Mouse (Mus musculus) lung, adult 2 months (tissue): ENCODE measurements at regions not wholly inside any gene's neighbourhood (a gene's known extent, or its start where the extent isn't known, plus 50 kb on each side); places are given as distances from the start of the nearest gene placed in this dataset.

Source experiments
- DNase-seq: peaks from one replicate; pipeline ENCODE4 v3.0.0; 2022
- H3K4me1 ChIP-seq: fragments of 200-500 bp; 2 replicates; pipeline ENCODE4 v1.6.1; 2011; ENCODE audit warnings: low read length; ENCODE audit not compliant: control insufficient read depth, insufficient read depth
- H3K4me3 ChIP-seq: fragments of 200-500 bp; replicated peaks from 2 replicates; pipeline ENCODE3; 2011; ENCODE audit warnings: low read depth, mild to moderate bottlenecking, control low read depth, low read length; ENCODE audit errors: extremely low read depth
- CTCF ChIP-seq: fragments of 200-500 bp; IDR thresholded peaks from 2 replicates; pipeline ENCODE4 v1.5.1; 2011; ENCODE audit warnings: mild to moderate bottlenecking, low read length, control low read depth; ENCODE audit not compliant: insufficient read depth
- POLR2A ChIP-seq: fragments of 200-500 bp; IDR thresholded peaks from 2 replicates; pipeline ENCODE4 v1.6.1; 2011; ENCODE audit warnings: low read depth, mild to moderate bottlenecking, control low read depth, low read length, borderline replicate concordance; ENCODE audit errors: extremely low read depth
- WGBS: fragments of 180-500 bp; shearing (Covaris S2); methylation state at CpG from one replicate; pipeline ENCODE4 v1.1.7; 2018; 5-methylcytosine and 5-hydroxymethylcytosine counted together

- no peak for TF ChIP-seq CTCF
- no peak for TF ChIP-seq POLR2A
- 75% methylated on average over 4 of the region's 4 CpGs for WGBS
These were observed 174.4 kb downstream of the Matn1 start for GRCm38 (mm10) chr4:131118586-131118985.

GRCm38 (mm10) chr4:131119621-131120020 is 175.4 kb downstream of the Matn1 start:
- no peak for TF ChIP-seq CTCF
- no peak for TF ChIP-seq POLR2A
- WGBS, result 73% methylated on average over 2 of the region's 2 CpGs
- DNase-seq, result no peak
- H3K4me1 ChIP-seq, result no peaks in the 10 kb centered on the region
- H3K4me3 ChIP-seq, result no peak overlapping the region

More at GRCm38 (mm10) chr4:131118586-131118985, 174.4 kb downstream of the Matn1 start:
- no peak overlapping the region for H3K4me3 ChIP-seq
- H3K4me1 ChIP-seq, result no peaks in the 10 kb centered on the region
- DNase-seq, result no peak

- no peaks in the 10 kb centered on the region for H3K4me1 ChIP-seq
- 80% methylated on average over 5 of the region's 5 CpGs for WGBS
- DNase-seq, result no peak
- no peak for TF ChIP-seq CTCF
- no peak for TF ChIP-seq POLR2A
- H3K4me3 ChIP-seq, result no peak overlapping the region
These were observed 176.5 kb downstream of the Matn1 start for GRCm38 (mm10) chr4:131120680-131121079.

- TF ChIP-seq POLR2A (no peak), CTCF (no peak)
- DNase-seq, result no peak
- Histone ChIP-seq H3K4me1 (no peaks in the 10 kb centered on the region), H3K4me3 (no peak overlapping the region)
- 47% methylated on average over 7 of the region's 7 CpGs for WGBS
These were observed 181.8 kb downstream of the Matn1 start for GRCm38 (mm10) chr4:131125975-131126374.

GRCm38 (mm10) chr4:131126901-131127300 is 182.7 kb downstream of the Matn1 start:
- 59% methylated on average over 6 of the region's 6 CpGs for WGBS
- no peak for DNase-seq
- H3K4me3 ChIP-seq, result no peak overlapping the region
- no peaks in the 10 kb centered on the region for H3K4me1 ChIP-seq
- no peak for TF ChIP-seq POLR2A
- no peak for TF ChIP-seq CTCF

- TF ChIP-seq POLR2A (no peak), CTCF (no peak)
- no peak for DNase-seq
- no peaks in the 10 kb centered on the region for H3K4me1 ChIP-seq
- H3K4me3 ChIP-seq, result no peak overlapping the region
- WGBS, result 41% methylated on average over 3 of the region's 3 CpGs
These were observed 184.5 kb downstream of the Matn1 start for GRCm38 (mm10) chr4:131128646-131129045.

GRCm38 (mm10) chr4:131132201-131132600 is 188.0 kb downstream of the Matn1 start:
- no peak for DNase-seq
- no peak for TF ChIP-seq POLR2A
- TF ChIP-seq CTCF, result no peak
- 0% methylated on average over 1 of the region's 1 CpGs for WGBS
- Histone ChIP-seq H3K4me3 (no peak overlapping the region), H3K4me1 (no peaks in the 10 kb centered on the region)

GRCm38 (mm10) chr4:131132781-131133180 is 188.6 kb downstream of the Matn1 start:
- TF ChIP-seq POLR2A, result no peak
- TF ChIP-seq CTCF, result no peak
- Histone ChIP-seq H3K4me1 (no peaks in the 10 kb centered on the region), H3K4me3 (no peak overlapping the region)
- DNase-seq, result no peak
- WGBS, result 56% methylated on average over 9 of the region's 9 CpGs

GRCm38 (mm10) chr4:131135841-131136240 is 191.7 kb downstream of the Matn1 start:
- DNase-seq, result no peak
- no peak for TF ChIP-seq CTCF
- no peak for TF ChIP-seq POLR2A
- H3K4me3 ChIP-seq, result no peak overlapping the region
- H3K4me1 ChIP-seq, result no peaks in the 10 kb centered on the region
- 76% methylated on average over 4 of the region's 4 CpGs for WGBS

- DNase-seq, result no peak
- WGBS, result 80% methylated on average over 13 of the region's 13 CpGs
- TF ChIP-seq POLR2A (no peak), CTCF (no peak)
- no peak overlapping the region for H3K4me3 ChIP-seq
- no peaks in the 10 kb centered on the region for H3K4me1 ChIP-seq
These were observed 194.7 kb downstream of the Matn1 start for GRCm38 (mm10) chr4:131138891-131139290.

GRCm38 (mm10) chr4:131141890-131142465 is 197.8 kb downstream of the Matn1 start:
- WGBS, result 80% methylated on average over 17 of the region's 17 CpGs
- no peaks in the 10 kb centered on the region for H3K4me1 ChIP-seq
- no peak for DNase-seq
- TF ChIP-seq POLR2A, result no peak
- no peak for TF ChIP-seq CTCF
- no peak overlapping the region for H3K4me3 ChIP-seq

- Histone ChIP-seq H3K4me1 (no peaks in the 10 kb centered on the region), H3K4me3 (no peak overlapping the region)
- TF ChIP-seq POLR2A, result no peak
- TF ChIP-seq CTCF, result peak; percentile 53
- no peak for DNase-seq
- WGBS, result 65% methylated on average over 1 of the region's 1 CpGs
These were observed 201.3 kb downstream of the Matn1 start for GRCm38 (mm10) chr4:131145507-131145906.
